Mouse (Mus musculus): ENCODE results near the gene Hnmt.
"Not testable (repeated sequence)": the region's sequence is repeated elsewhere in the genome, so short reads cannot be mapped to it uniquely, and the experiment has no call there.

Hnmt gene

GRCm38 (mm10) chr2:24049344-24049990 lies at the start of gene Hnmt:
Gene Hnmt (minus strand): TSS chr2:24049394.
- no peak for DNase-seq (ENCODE audit: low spot score)

- DNase-seq (ENCODE audit: low spot score) = no peak
Observed at GRCm38 (mm10) chr2:24096495-24096894, 47.3 kb upstream of the Hnmt start, which contains the start of gene Tbpl2. Gene Tbpl2 (minus strand): TSS chr2:24096595.

- no peak for DNase-seq (ENCODE audit: low spot score)
Observed at GRCm38 (mm10) chr2:24090921-24091320, 41.7 kb upstream of the Hnmt start.

GRCm38 (mm10) chr2:24050459-24050858 lies 1.3 kb upstream of the Hnmt start:
- no peak for DNase-seq (ENCODE audit: low spot score)

GRCm38 (mm10) chr2:24048480-24049097 lies 605 bp downstream of the Hnmt start:
- peak; percentile 55 for DNase-seq (ENCODE audit: low spot score)

- DNase-seq (ENCODE audit: low spot score) = no peak
Observed at GRCm38 (mm10) chr2:24047551-24048479, 1.4 kb downstream of the Hnmt start.

- DNase-seq (ENCODE audit: low spot score) = no peak
Observed at GRCm38 (mm10) chr2:24042901-24043300, 6.3 kb downstream of the Hnmt start.

- no peak for DNase-seq (ENCODE audit: low spot score)
Observed at GRCm38 (mm10) chr2:24040531-24040930, 8.7 kb downstream of the Hnmt start.

GRCm38 (mm10) chr2:24019386-24019785 lies 29.8 kb downstream of the Hnmt start:
- not testable (repeated sequence) for DNase-seq (ENCODE audit: low spot score)

- no peak for DNase-seq (ENCODE audit: low spot score)
Observed at GRCm38 (mm10) chr2:24018966-24019365, 30.2 kb downstream of the Hnmt start.

GRCm38 (mm10) chr2:24014957-24015356 lies 34.2 kb downstream of the Hnmt start:
- DNase-seq (ENCODE audit: low spot score) = no peak

GRCm38 (mm10) chr2:23999323-23999722 lies 49.9 kb downstream of the Hnmt start:
- no peak for DNase-seq (ENCODE audit: low spot score)

- DNase-seq (ENCODE audit: low spot score) = no peak
Observed at GRCm38 (mm10) chr2:23998836-23999235, 50.4 kb downstream of the Hnmt start.

GRCm38 (mm10) chr2:23996830-23997229 lies 52.4 kb downstream of the Hnmt start:
- DNase-seq (ENCODE audit: low spot score) = no peak

- DNase-seq (ENCODE audit: low spot score) = not testable (repeated sequence)
Observed at GRCm38 (mm10) chr2:23990034-23990573, 59.1 kb downstream of the Hnmt start.

GRCm38 (mm10) chr2:23987283-23987682 lies 61.9 kb downstream of the Hnmt start:
- no peak for DNase-seq (ENCODE audit: low spot score)

- no peak for DNase-seq (ENCODE audit: low spot score)
Observed at GRCm38 (mm10) chr2:23983343-23983742, 65.9 kb downstream of the Hnmt start.

- no peak for DNase-seq (ENCODE audit: low spot score)
Observed at GRCm38 (mm10) chr2:23982860-23983259, 66.3 kb downstream of the Hnmt start.

- not testable (repeated sequence) for DNase-seq (ENCODE audit: low spot score)
Observed at GRCm38 (mm10) chr2:23960659-23961274, 88.4 kb downstream of the Hnmt start.

All from ovary, postnatal 14 days (tissue).